Mouse (Mus musculus) forebrain, embryonic 13.5 days (tissue): Measurements from ENCODE around the gene Stox1. TPM values are rescaled to one million over a fixed set of nuclear protein-coding genes. Genes with fewer than 3 reads are reported as not detected.

Experiments
- ATAC-seq: fragments of 200-750 bp; cut with Nextera tagmentation; 2 replicates; pipeline ENCODE4 v1.8.0; 2017
- H3K27ac ChIP-seq: fragments of 300-500 bp; sonication (generic); 2 replicates; pipeline ENCODE4 v1.5.1; 2015; ENCODE audit warnings: inconsistent platforms, mild to moderate bottlenecking, moderate library complexity
- H3K27me3 ChIP-seq: fragments of 300-500 bp; sonication (generic); 2 replicates; pipeline ENCODE4 v1.6.1; 2015; ENCODE audit warnings: mild to moderate bottlenecking, inconsistent platforms
- H3K36me3 ChIP-seq: fragments of 300-500 bp; sonication (generic); 2 replicates; pipeline ENCODE4 v1.6.1; 2015; ENCODE audit warnings: mild to moderate bottlenecking, inconsistent platforms; ENCODE audit not compliant: poor library complexity, severe bottlenecking
- H3K4me1 ChIP-seq: fragments of 300-500 bp; sonication (generic); 2 replicates; pipeline ENCODE4 v1.6.1; 2015; ENCODE audit warnings: inconsistent platforms
- H3K4me2 ChIP-seq: fragments of 300-500 bp; sonication (generic); 2 replicates; pipeline ENCODE4 v1.6.1; 2015; ENCODE audit warnings: inconsistent platforms, mild to moderate bottlenecking, moderate library complexity
- H3K4me3 ChIP-seq: fragments of 300-500 bp; sonication (generic); 2 replicates; pipeline ENCODE4 v1.5.1; 2015; ENCODE audit warnings: mild to moderate bottlenecking, inconsistent platforms
- H3K9ac ChIP-seq: fragments of 300-500 bp; sonication (generic); 2 replicates; pipeline ENCODE4 v1.6.1; 2015; ENCODE audit warnings: mild to moderate bottlenecking, inconsistent platforms
- H3K9me3 ChIP-seq: fragments of 300-500 bp; sonication (generic); replicated peaks from 2 replicates; pipeline ENCODE4 v1.6.1; 2016; ENCODE audit warnings: inconsistent platforms
- WGBS: fragments of 180-500 bp; shearing (Covaris S2); methylation state at CpG from one replicate; pipeline ENCODE4 v1.1.7; 2015; 5-methylcytosine and 5-hydroxymethylcytosine counted together
- microRNA-seq: library from miRNA; unstranded; fragments of <30 nt; microRNA quantifications from one replicate; pipeline ENCODE4, GENCODE M21; 2016
- polyA plus RNA-seq: library from polyadenylated mRNA; unstranded; fragments of >200 nt; fragmentation: Nextera tagmentation; extraction: Ambion mirVana; gene quantifications from 2 replicates; pipeline ENCODE4 v1.2.1, GENCODE M21; 2015

The Stox1 gene
- polyA plus RNA-seq, 1 experiment from 2014 or later = 2.5 TPM

DNA sequence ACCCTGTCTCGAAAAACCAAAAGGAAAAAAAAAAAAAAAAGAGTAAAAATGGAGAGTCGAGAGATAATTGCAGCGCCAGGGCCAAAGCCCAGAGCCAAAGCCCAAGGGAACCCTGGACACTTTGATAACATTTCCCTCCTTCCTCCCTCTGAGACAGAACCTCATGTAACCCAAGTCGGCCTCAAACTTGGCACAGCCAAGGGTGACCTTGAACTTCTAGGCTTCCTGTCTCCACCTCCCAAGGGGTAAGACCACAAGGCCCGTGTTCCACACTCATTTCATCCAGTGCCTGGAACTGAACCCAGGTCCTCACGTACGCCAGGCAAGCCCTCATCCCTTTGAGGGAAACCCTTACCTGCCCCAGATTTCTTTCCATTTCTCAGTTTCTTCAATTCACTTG, 69.2 kb downstream of the Stox1 start:
- no peak overlapping the region for H3K4me2 ChIP-seq
- H3K27ac ChIP-seq = no peak overlapping the region
- no peak for ATAC-seq
- no peaks in the 10 kb centered on the region for H3K36me3 ChIP-seq
- no peak overlapping the region for H3K9ac ChIP-seq
- H3K4me1 ChIP-seq = peaks cover 7% of the 10 kb centered on the region
- no peak overlapping the region for H3K4me3 ChIP-seq
- H3K9me3 ChIP-seq = no peaks in the 10 kb centered on the region
- H3K27me3 ChIP-seq = no peaks in the 10 kb centered on the region
- WGBS = 90% methylated on average over 7 of the region's 7 CpGs

GRCm38 (mm10) chr10:62651961-62652360, 74.0 kb downstream of the Stox1 start:
- Histone ChIP-seq H3K9ac (peak overlapping the region; percentile 60), H3K4me3 (peak overlapping the region; percentile 97), H3K4me2 (peak overlapping the region; percentile 62), H3K27me3 (no peaks in the 10 kb centered on the region), H3K4me1 (peaks cover 21% of the 10 kb centered on the region), H3K36me3 (0 out of 2 replicates have a peak, but pooled peaks cover 3% of the 10 kb centered on the region), H3K9me3 (no peaks in the 10 kb centered on the region), H3K27ac (peak overlapping the region; percentile 90)
- ATAC-seq = no peak
- WGBS = 12% methylated on average over 3 of the region's 3 CpGs

- WGBS = under 1% methylated on average over 79 of the region's 89 CpGs
These were observed 74.8 kb downstream of the Stox1 start, which contains the start of gene Ddx50 for GRCm38 (mm10) chr10:62650881-62651810. Ddx50 (minus strand) TSS chr10:62651218.

DNA sequence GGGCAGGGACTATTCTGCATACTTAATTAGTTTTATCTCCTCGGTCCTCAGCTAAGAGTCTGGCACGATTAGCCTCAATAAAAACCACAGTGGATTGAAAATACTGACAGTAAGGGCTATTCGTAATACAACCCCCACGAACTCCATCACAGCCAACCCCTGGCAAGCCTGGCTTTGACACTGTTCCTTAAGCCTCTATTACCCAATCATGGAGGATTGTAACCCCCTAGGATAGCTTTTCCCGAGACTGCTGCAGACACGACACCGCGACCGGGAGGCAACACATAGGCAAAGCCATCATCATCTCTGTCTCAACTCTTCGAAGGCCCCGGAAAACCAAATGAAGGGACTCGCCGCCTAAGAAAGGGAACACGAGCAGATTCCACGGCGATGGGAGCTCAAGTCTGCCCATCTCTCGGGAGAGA, 75.6 kb downstream of the Stox1 start:
- no peaks in the 10 kb centered on the region for H3K9me3 ChIP-seq
- under 1% methylated on average over 17 of the region's 17 CpGs for WGBS
- ATAC-seq = no peak
- H3K4me3 ChIP-seq = peak overlapping the region; percentile 97
- peak overlapping the region; percentile 90 for H3K27ac ChIP-seq
- H3K9ac ChIP-seq = peak overlapping the region; percentile 92
- peaks cover 15% of the 10 kb centered on the region for H3K36me3 ChIP-seq
- H3K4me2 ChIP-seq = peak overlapping the region; percentile 90
- H3K27me3 ChIP-seq = no peaks in the 10 kb centered on the region
- H3K4me1 ChIP-seq = peaks cover 21% of the 10 kb centered on the region

More at GRCm38 (mm10) chr10:62650881-62651810, 74.8 kb downstream of the Stox1 start, which contains the start of gene Ddx50:
- peak within 1 kb of the TSS; percentile 90 for H3K4me2 ChIP-seq
- H3K27me3 ChIP-seq = no peaks in the 10 kb centered on the region
- peaks cover 11% of the 10 kb centered on the region for H3K36me3 ChIP-seq
- no peaks in the 10 kb centered on the region for H3K9me3 ChIP-seq
- H3K4me1 ChIP-seq = peaks cover 21% of the 10 kb centered on the region
- peak within 1 kb of the TSS; percentile 90 for H3K27ac ChIP-seq
- peak within 1 kb of the TSS; percentile 92 for H3K9ac ChIP-seq
- peak; percentile 100 for ATAC-seq
- peak within 1 kb of the TSS; percentile 97 for H3K4me3 ChIP-seq

Small RNAs within 50 kb of the gene (microRNA-seq; reads per million reads assigned to microRNA genes)
- not detected for gene Mir7215

Other genes starting within 250 kb of the Stox1 start
- 83.0 and 86.0 TPM in 2 replicates for gene Vps26a, start 239.3 kb downstream of the Stox1 start, polyA plus RNA-seq
- 5.9 and 6.0 TPM in 2 replicates for gene Srgn, start 198.7 kb downstream of the Stox1 start, polyA plus RNA-seq
- 52.1 and 54.5 TPM in 2 replicates for gene Kif1bp, start 147.7 kb downstream of the Stox1 start, polyA plus RNA-seq
- 23.8 and 24.5 TPM in 2 replicates for gene Ddx21, start 123.8 kb downstream of the Stox1 start, polyA plus RNA-seq
- gene Ddx50, start 74.9 kb downstream of the Stox1 start, polyA plus RNA-seq = 107 and 116 TPM in 2 replicates
- 145 and 146 TPM in 2 replicates for gene Ccar1, start 66.2 kb upstream of the Stox1 start, polyA plus RNA-seq
- 29.2 and 32.1 TPM in 2 replicates for gene Tet1, start 182.9 kb upstream of the Stox1 start, polyA plus RNA-seq
- 14.0 and 15.0 TPM in 2 replicates for gene Slc25a16, start 194.5 kb upstream of the Stox1 start, polyA plus RNA-seq
- 16.4 and 18.6 TPM in 2 replicates for gene Dna2, start 220.9 kb upstream of the Stox1 start, polyA plus RNA-seq